Mouse (Mus musculus) liver, embryonic 14.5 days (tissue): Measurements from ENCODE around the gene Cerk.

ENCODE experiments used
- CTCF ChIP-seq: IDR thresholded peaks from 2 replicates; pipeline ENCODE4 v1.5.1; 2016; ENCODE audit warnings: antibody characterized with exemption, low read depth, control low read depth
- EP300 ChIP-seq: IDR thresholded peaks from 2 replicates; pipeline ENCODE4 v1.6.1; 2016; ENCODE audit warnings: antibody characterized with exemption, low read depth

- TF ChIP-seq EP300 (no peak), CTCF (no peak)
Measured at GRCm38 (mm10) chr15:86160906-86161305, 25.0 kb downstream of the Cerk start.
